Mouse (Mus musculus): ENCODE measurements around the gene Rcc2.

Rcc2 gene

GRCm38 (mm10) chr4:140700269-140701018 is at the start of gene Rcc2:
Gene Rcc2 (plus strand): TSS chr4:140700541.
- DNase-seq (ENCODE audit: low spot score in 2 of 2), result no peak

DNA sequence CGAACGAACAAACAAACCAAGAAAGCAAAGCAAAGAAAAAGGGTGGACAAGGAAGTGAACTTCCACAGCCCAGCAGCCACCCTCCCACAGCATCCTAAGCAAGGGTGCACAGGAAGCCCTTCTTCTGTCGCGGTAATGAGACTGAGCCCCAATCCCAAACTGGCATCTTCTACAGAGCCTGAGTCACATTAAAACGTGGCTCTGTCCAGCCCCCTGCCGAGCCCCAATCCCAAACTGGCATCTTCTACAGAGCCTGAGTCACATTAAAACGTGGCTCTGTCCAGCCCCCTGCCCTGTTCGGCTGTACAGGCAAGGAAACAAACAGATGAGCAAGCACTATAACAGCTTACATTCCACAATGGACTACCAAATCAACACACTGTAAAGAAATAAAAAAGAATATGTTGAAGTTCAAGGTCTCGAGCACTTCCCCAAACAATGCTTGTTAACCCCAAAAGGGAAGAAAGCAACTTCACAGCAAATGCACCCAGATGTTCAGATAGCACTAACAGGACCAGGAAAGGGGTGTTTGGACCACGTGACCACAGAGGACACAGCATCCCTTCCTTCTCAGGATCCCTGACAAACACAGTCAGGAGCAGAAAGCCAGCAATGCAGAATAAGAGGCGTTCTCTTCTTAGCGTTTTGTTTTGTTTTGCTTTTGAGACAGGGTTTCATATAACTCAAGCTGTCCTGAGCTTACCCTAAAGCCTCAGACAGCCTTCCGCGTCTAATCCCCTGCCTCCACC is 46.3 kb upstream of the Rcc2 start:
- DNase-seq (ENCODE audit: low spot score in 2 of 2), result no peak

- no peak for DNase-seq (ENCODE audit: low spot score in 2 of 2)
Measured at GRCm38 (mm10) chr4:140654798-140655197, 45.5 kb upstream of the Rcc2 start.

- no peak for DNase-seq (ENCODE audit: low spot score in 2 of 2)
Measured at GRCm38 (mm10) chr4:140656529-140656928, 43.8 kb upstream of the Rcc2 start.

- peak; percentile 79 to 82 for DNase-seq (ENCODE audit: low spot score in 2 of 2)
Measured at GRCm38 (mm10) chr4:140657681-140658575, 42.4 kb upstream of the Rcc2 start.

- DNase-seq (ENCODE audit: low spot score in 2 of 2), result no peak
Measured at GRCm38 (mm10) chr4:140661406-140662022, 38.8 kb upstream of the Rcc2 start.

DNA sequence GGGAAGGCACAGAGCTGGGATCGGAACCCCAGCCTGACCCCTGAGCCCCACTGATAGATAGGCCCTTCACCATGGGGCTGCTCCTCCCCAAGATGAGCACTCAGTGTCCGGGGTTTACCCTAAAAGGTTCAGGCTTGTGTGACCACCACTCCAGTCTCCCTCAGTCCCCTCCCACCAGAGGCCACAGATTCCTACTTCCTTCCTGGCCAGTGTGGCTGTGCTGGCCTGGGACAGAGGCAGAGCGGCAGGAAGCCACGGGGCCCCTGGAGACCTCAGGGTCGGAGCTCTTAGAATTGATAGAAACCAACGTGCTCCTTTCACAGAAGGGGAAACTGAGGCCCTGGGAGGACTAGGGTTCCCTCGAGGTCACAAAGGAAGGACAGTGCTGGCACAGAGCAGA is 37.9 kb upstream of the Rcc2 start:
- DNase-seq (ENCODE audit: low spot score in 2 of 2), result peak in 1 of 2 experiments; percentile 37

- no peak for DNase-seq (ENCODE audit: low spot score in 2 of 2)
Measured at GRCm38 (mm10) chr4:140662882-140663585, 37.3 kb upstream of the Rcc2 start.

DNA sequence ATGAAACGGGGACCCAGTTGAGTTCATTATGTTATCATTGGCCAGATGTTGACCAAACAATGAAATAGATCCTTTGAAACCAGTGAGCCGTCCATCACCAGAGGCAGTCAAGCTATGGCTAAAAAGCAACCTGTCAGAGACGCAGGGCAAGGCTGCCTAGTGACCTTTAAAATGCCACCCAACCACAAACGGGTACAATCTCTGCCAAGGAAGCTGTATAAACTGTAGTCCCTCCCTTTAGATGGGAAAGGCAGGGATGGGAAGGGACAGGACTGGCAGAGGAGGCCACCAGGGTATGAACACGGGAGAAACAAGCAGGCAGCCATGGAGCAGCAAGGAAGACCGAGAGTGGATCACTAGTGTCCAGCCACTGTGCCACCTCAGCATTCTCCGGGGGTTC is 35.3 kb upstream of the Rcc2 start:
- DNase-seq (ENCODE audit: low spot score in 2 of 2), result no peak

DNA sequence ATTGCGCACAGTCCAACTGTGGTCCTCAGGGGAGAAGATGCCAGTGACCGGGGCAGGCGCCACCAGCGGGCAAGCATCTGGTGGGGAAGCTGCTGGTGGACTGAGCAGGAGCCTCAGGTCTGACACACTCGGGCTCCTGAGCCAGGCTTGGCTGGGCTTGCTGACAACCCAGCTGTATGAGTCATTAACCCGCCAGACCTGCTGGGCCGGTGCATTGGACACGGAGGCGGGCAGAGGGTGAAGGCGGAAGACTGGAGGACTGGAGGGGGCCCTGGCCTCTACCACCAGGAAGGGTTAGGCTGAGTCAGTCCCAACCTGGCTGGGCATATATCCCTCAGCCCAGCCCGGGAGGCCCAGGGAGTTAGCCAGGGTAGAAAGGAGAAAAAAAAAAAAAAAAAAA is 34.6 kb upstream of the Rcc2 start, which contains the start of gene Arhgef10l:
Gene Arhgef10l (minus strand): TSS at position 253 of the 400 bp plus-strand sequence.
- no peak for DNase-seq (ENCODE audit: low spot score in 2 of 2)

DNA sequence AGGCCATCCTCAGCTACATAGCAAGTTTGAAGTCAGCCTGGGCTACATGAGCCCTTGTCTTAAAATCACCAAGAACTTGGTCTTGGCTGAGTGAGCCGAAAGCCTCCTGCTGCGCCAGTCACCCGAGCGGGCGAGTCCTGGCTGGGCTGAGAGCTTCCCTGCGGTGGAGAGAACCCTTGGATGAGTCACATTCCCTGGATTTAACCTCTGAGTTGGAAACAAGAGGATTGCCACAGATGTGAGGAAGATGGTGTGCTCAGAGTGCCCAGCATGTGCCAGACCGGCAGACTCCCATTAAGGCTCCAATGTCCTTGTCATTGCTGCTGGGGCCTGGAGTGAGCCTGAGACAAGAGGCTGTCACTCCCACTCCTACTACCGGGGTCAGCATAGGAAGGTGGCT is 32.5 kb upstream of the Rcc2 start:
- DNase-seq (ENCODE audit: low spot score in 2 of 2), result no peak

- DNase-seq (ENCODE audit: low spot score in 2 of 2), result no peak
Measured at GRCm38 (mm10) chr4:140673527-140674264, 26.6 kb upstream of the Rcc2 start.

- DNase-seq (ENCODE audit: low spot score in 2 of 2), result peak; percentile 52 to 75
Measured at GRCm38 (mm10) chr4:140674345-140674926, 25.9 kb upstream of the Rcc2 start.

DNA sequence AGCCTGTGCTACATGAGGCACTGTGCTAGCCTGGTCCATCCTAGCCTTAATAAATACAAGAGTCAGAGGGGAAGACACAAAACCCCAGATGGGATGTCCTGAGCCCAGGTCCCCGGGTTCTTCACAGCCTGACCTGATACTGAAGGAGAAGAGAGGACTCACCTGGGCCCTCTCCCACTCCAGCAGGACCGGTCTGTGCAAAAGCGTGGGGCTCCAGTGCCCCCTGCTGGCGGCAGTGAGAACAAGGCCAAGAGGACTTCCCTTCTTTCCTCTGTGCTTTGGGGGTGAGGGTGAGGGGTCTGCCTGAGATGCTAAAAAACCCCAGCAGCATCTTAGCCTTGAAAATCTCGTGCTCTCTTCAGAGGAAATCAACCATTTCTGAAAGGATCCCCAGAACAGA is 21.3 kb upstream of the Rcc2 start:
- no peak for DNase-seq (ENCODE audit: low spot score in 2 of 2)

GRCm38 (mm10) chr4:140679723-140680380 is 20.5 kb upstream of the Rcc2 start:
- peak; percentile 67 to 81 for DNase-seq (ENCODE audit: low spot score in 2 of 2)

DNA sequence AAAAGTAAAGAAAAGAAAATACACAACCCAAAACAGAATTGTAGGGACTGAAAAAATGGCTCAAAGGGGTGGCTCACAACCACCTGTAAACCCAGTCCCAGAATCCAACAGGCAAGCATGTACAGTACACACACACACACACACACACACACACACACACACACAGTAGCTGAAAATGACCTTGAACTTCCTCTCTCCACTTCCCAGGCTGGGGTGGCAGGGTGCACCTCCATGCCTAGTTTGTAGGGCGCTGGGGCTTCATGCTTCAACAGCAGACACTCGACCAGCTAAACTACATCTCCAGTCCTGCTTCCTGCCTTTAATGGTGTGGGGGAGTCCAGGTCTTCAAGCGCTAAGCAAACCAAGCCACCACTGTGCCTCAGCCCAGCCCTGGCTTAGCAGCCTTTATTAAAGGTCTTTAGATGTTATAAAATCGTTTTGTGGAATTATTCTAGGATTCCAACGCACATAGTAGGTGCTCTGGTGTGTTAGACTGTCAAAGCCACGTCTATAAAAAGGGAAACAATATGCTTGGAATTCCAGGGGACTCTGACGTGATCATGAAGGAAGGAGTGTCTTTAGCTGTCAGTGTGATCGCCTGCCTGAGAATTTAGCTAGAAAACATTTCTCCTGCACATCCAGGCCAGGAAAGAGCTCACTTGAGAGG is 19.5 kb upstream of the Rcc2 start:
- DNase-seq (ENCODE audit: low spot score in 2 of 2), result no peak

DNA sequence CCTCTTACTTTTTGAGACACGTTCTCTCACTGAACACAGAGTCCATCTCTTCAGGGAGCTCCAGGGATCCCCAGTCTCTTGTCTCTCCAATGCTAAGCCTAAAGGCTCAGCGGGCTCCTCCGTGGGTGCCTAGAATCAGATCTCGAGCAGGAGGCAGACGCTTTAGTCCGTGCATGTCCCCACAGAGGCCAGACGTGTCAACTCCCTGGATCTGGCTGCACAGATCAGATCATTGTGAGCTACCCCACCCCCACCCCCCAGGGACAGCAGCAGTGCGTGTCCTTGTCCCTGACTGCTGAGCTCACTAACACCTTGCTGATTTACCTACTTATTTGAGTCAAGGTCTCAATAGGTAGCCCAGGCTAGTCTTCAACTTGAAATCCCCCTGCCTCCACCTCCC is 16.7 kb upstream of the Rcc2 start:
- no peak for DNase-seq (ENCODE audit: low spot score in 2 of 2)

GRCm38 (mm10) chr4:140684141-140684871 is 16.0 kb upstream of the Rcc2 start:
- DNase-seq (ENCODE audit: low spot score in 2 of 2), result peak; percentile 71 to 76
